Mouse (Mus musculus) spleen, adult 2 months (tissue): ENCODE measurements around the gene Ccr3.

Experiments used
- CTCF ChIP-seq: fragments of 200-500 bp; IDR thresholded peaks from 2 replicates; pipeline ENCODE4 v1.5.1; 2011; ENCODE audit warnings: mild to moderate bottlenecking, inconsistent platforms; ENCODE audit not compliant: insufficient read depth, insufficient read length, insufficient replicate concordance; ENCODE audit errors: extremely low read depth
- POLR2A ChIP-seq: fragments of 200-500 bp; IDR thresholded peaks from 2 replicates; pipeline ENCODE4 v1.6.1; 2011; ENCODE audit warnings: low read depth, low read length, inconsistent platforms

DNA sequence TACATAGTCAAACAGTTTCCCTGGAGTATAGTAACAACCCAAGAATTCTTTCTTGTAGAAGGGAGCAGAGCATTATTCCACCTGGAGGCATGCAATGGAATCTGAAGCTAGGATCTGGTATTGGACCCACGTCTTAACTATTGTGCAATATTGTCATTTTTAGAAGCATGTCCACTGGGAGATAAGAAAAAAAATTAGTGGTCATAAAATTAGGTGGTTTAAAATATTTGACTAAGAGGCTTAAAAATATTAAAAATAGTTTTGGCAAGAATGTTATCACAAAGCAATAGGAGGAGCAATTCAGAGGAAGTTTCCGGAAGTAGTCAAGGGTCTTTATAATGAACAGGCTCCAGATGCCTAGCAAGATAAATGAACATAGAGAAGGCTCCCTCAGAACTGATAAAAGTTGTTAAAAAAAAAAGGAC, 16.4 kb downstream of the Ccr3 start:
- no peak for TF ChIP-seq CTCF
- TF ChIP-seq POLR2A: no peak
